ENCODE assay signal across 17 mouse cellular contexts in the genomic region with DNA sequence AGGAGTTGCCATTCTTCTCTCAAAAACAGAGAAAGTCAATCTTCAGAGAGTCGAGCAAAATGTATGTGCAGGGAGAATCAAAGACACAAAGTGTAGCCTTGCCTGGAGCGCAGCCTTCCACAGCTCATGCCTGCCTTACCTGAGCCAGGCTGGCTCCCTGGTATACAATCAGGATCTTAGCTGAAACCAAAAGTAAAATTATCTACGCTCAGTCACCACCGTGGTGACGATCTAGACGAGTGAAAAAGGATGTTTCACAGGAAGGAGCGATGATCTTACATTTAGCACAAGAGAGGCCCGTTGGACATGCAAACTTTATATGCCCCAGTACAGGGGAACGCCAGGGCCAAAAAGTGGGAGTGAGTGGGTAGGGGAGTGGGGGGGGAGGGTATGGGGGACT.
DNase-seq lines count a peak whose midpoint lies in the region; ATAC-seq lines count a peak whose summit lies in the region.
"Had no signal": no experiment of that assay in that cellular context is flagged by ENCODE, and none has a peak within 500 bp of the region (broad histone marks: within the 10 kb centered on the region; RNA-seq: fewer than 3 reads in every experiment).

No protein-coding gene starts in this region.

- DNase-seq in CD4-positive, CD25-positive, alpha-beta regulatory T cell, adult 2 months (ENCODE audit: low read depth, low spot score), result peak; percentile 43
- no peak for DNase-seq in Muller cell, postnatal 12 days (ENCODE audit: inconsistent ontology term)
- DNase-seq in left cerebral cortex, postnatal 25 days (ENCODE audit: low spot score in 2 of 2), result no peak
- DNase-seq: adrenal gland, postnatal 10 days; adrenal gland, postnatal 36 days; cerebellum, adult 11 months; cerebellum, adult 2 months; cerebellum, postnatal 14 days; gastrocnemius, postnatal 10 days; gastrocnemius, postnatal 36 days; kidney, adult 18-20 months had no signal

- intact Hi-C loops in left cerebral cortex, postnatal 25 days (cut with DNase I), result no loop called here

- peak; percentile 91 for ATAC-seq in activated CD4-positive, CD25-positive, alpha-beta regulatory T cell, adult 4 months
- peak; percentile 87 for ATAC-seq in inflammation-experienced regulatory T-cells, adult 6 months
- ATAC-seq in granulocyte monocyte progenitor cell, adult 5-6 weeks (replicated peaks; ENCODE audit: poor library complexity, severe bottlenecking), result no peak
- ATAC-seq: forebrain, embryonic 13.5 days; forebrain, embryonic 16.5 days; intestine, embryonic 16.5 days had no signal
